8 mouse cellular contexts compared by ENCODE assay signal in genomic region chr9:60457359-60458210, GRCm38 (mm10).
DNase-seq lines count a peak whose midpoint lies in the region; ATAC-seq lines count a peak whose summit lies in the region.

No protein-coding gene starts in this region.

- no peaks in the 10 kb centered on the region for H3K9me3 ChIP-seq in forebrain, embryonic 16.5 days (ENCODE audit: control insufficient read depth, low read length)

- no peaks in the 10 kb centered on the region for H3K27me3 ChIP-seq in forebrain, embryonic 16.5 days (replicated peaks; ENCODE audit: control insufficient read depth, insufficient read depth, low read length)

- whole genome bisulfite sequencing in forebrain, embryonic 16.5 days, result 15% methylated on average over 18 of the region's 18 CpGs

- H3K4me1 ChIP-seq in forebrain, embryonic 16.5 days (replicated peaks; ENCODE audit: control insufficient read depth, insufficient read depth, low read length), result peaks cover 40% of the 10 kb centered on the region

- H3K9ac ChIP-seq in forebrain, embryonic 16.5 days (replicated peaks; ENCODE audit: low read depth, low read length), result peak overlapping the region; percentile 19

- intact Hi-C loops in heart, postnatal 36 days (cut with DNase I), result no loop called here

- H3K36me3 ChIP-seq in forebrain, embryonic 16.5 days (ENCODE audit: control insufficient read depth, insufficient read depth), result no peaks in the 10 kb centered on the region

- peak overlapping the region; percentile 22 for H3K4me3 ChIP-seq in forebrain, embryonic 16.5 days (replicated peaks; ENCODE audit: low read length)

- peak; percentile 87 for ATAC-seq in forebrain, embryonic 16.5 days

- peak; percentile 38 to 47 for DNase-seq in layer of hippocampus, postnatal 10 days (ENCODE audit: low spot score in 2 of 2)
- no peak for DNase-seq in layer of hippocampus, postnatal 25 days (ENCODE audit: extremely low spot score in 1 of 2, low spot score in 1 of 2)
- peak; percentile 46 to 51 for DNase-seq in heart, postnatal 36 days
- DNase-seq in lung, postnatal 4 days, result peak; percentile 24 to 46
- DNase-seq in telencephalon, adult 2 months (ENCODE audit: low read depth, low spot score), result peak; percentile 44
- DNase-seq in spleen, postnatal 10 days (ENCODE audit: low spot score in 2 of 2), result no peak
- no peak for DNase-seq in yolk sac, embryonic 10.5 days (ENCODE audit: low spot score)

- peak overlapping the region; percentile 53 for H3K4me2 ChIP-seq in forebrain, embryonic 16.5 days (ENCODE audit: low read length)

- H3K27ac ChIP-seq in forebrain, embryonic 16.5 days (ENCODE audit: low read length), result peak overlapping the region; percentile 62

Comparison
In these comparisons a context has a peak if more than half of its experiments do, and no peak if none do; other contexts are left out.
1. DNase-seq: peak in layer of hippocampus, postnatal 10 days (2 of 2), heart, postnatal 36 days (2 of 2), lung, postnatal 4 days (2 of 2) and telencephalon, adult 2 months (single experiment); none in layer of hippocampus, postnatal 25 days (0 of 2), spleen, postnatal 10 days (0 of 2) and yolk sac, embryonic 10.5 days (single experiment).